Mouse (Mus musculus): Measurements from ENCODE around the gene Mmp14. TPM values are rescaled to one million over a fixed set of nuclear protein-coding genes. Genes with fewer than 3 reads are reported as not detected.

Mmp14 gene
- polyA plus RNA-seq, 1 experiment: 118 TPM

- peaks cover 32% of the 10 kb centered on the region for H3K79me3 ChIP-seq (ENCODE audit: low read depth)
- H3ac ChIP-seq (ENCODE audit: control insufficient read depth, insufficient read length, low read depth): peak overlapping the region; percentile 43
- TF ChIP-seq MYOG (IDR thresholded peaks at IDR 0.05; ENCODE audit: control insufficient read depth, extremely low read depth, insufficient read length) (no peak), MYOD1 (IDR thresholded peaks at IDR 0.05; ENCODE audit: control insufficient read depth, insufficient read length, low read depth) (no peak), CEBPB (IDR thresholded peaks at IDR 0.05; ENCODE audit: low read depth) (peak; percentile 48), MAX (IDR thresholded peaks at IDR 0.05) (no peak)
- H3K79me2 ChIP-seq (ENCODE audit: control insufficient read depth, insufficient read depth): peaks cover 70% of the 10 kb centered on the region
- H3K27me3 ChIP-seq (ENCODE audit: control insufficient read depth, insufficient read depth, insufficient read length): no peaks in the 10 kb centered on the region
- H3K4me3 ChIP-seq (ENCODE audit: insufficient read depth, poor library complexity, severe bottlenecking): peak overlapping the region; percentile 89
- H3K36me3 ChIP-seq (ENCODE audit: control insufficient read depth, insufficient read depth): peaks cover 48% of the 10 kb centered on the region
Measured at GRCm38 (mm10) chr14:54433941-54434531, 2.6 kb downstream of the Mmp14 start.

DNA sequence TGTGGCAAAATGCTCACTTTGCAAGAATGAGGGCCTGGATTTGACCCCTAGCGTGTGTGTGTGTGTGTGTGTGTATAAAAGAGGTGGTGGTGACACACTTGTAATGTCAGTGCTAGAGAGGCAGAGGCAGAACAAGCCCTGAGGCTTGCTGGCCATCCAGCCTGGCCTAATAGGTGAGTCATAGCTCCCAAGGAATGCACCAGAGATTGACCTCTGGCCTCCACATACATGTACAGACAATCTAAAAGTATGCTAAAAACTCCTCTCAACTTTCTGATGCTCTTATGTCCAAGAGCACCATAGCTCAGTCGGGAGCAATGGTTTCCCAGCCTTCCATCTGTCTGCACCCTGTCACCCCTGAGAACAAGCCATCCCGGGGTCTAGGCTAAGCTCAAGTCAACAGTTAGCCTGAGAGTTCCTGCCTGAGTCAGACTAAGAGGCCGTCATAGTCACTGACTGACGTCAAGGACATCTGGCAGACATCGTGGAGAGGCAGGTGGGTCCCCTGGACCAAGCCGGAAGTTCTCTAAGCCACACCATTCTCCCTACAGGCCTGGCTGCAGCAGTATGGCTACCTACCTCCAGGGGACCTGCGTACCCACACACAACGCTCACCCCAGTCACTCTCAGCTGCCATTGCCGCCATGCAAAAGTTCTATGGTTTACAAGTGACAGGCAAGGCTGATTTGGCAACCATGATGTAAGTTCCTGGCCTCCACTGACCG, 3.9 kb downstream of the Mmp14 start:
- peaks cover 61% of the 10 kb centered on the region for H3K79me2 ChIP-seq (ENCODE audit: control insufficient read depth, insufficient read depth)
- peak; percentile 45 for TF ChIP-seq FOSL1 (IDR thresholded peaks at IDR 0.05; ENCODE audit: insufficient read depth, low read length, poor library complexity, severe bottlenecking)
- TF ChIP-seq MAX (IDR thresholded peaks at IDR 0.05): no peak
- H3K79me3 ChIP-seq (ENCODE audit: low read depth): peaks cover 32% of the 10 kb centered on the region
- H3K36me3 ChIP-seq (ENCODE audit: control insufficient read depth, insufficient read depth): peaks cover 48% of the 10 kb centered on the region
- H3ac ChIP-seq (ENCODE audit: control insufficient read depth, insufficient read length, low read depth): no peak overlapping the region
- no peak overlapping the region for H3K4me3 ChIP-seq (ENCODE audit: insufficient read depth, poor library complexity, severe bottlenecking)
- no peaks in the 10 kb centered on the region for H3K27me3 ChIP-seq (ENCODE audit: control insufficient read depth, insufficient read depth, insufficient read length)

DNA sequence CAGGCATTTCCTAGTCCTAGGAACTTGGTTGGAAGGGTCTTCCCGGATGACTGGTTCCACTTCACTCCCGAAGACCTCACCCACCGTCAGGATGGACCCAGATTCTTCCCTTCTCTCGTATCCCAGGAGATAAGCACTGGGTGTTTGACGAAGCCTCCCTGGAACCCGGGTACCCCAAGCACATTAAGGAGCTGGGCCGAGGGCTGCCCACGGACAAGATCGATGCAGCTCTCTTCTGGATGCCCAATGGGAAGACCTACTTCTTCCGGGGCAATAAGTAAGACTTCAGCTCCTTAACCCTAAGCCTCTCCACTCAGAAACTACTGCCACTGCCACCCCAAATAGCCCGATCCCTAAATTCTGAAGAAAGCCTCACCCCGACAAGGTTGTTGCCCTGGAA, 7.7 kb downstream of the Mmp14 start:
- Histone ChIP-seq H3ac (ENCODE audit: control insufficient read depth, insufficient read length, low read depth) (no peak overlapping the region), H3K4me3 (ENCODE audit: insufficient read depth, poor library complexity, severe bottlenecking) (no peak overlapping the region), H3K79me3 (ENCODE audit: low read depth) (peaks cover 12% of the 10 kb centered on the region), H3K27me3 (ENCODE audit: control insufficient read depth, insufficient read depth, insufficient read length) (no peaks in the 10 kb centered on the region), H3K79me2 (ENCODE audit: control insufficient read depth, insufficient read depth) (peaks cover 26% of the 10 kb centered on the region), H3K36me3 (ENCODE audit: control insufficient read depth, insufficient read depth) (peaks cover 48% of the 10 kb centered on the region)
- no peak for TF ChIP-seq CEBPB (IDR thresholded peaks at IDR 0.05; ENCODE audit: low read depth)
- no peak for TF ChIP-seq MAX (IDR thresholded peaks at IDR 0.05)
- TF ChIP-seq CTCF (IDR thresholded peaks at IDR 0.05; ENCODE audit: control insufficient read depth, insufficient read depth, insufficient read length): no peak
- TF ChIP-seq USF1 (IDR thresholded peaks at IDR 0.05; ENCODE audit: low read depth): no peak
- TF ChIP-seq FOSL1 (IDR thresholded peaks at IDR 0.05; ENCODE audit: insufficient read depth, low read length, poor library complexity, severe bottlenecking): no peak
- TF ChIP-seq MYOG (IDR thresholded peaks at IDR 0.05; ENCODE audit: control insufficient read depth, extremely low read depth, insufficient read length): no peak

GRCm38 (mm10) chr14:54439610-54440009, 8.2 kb downstream of the Mmp14 start:
- Histone ChIP-seq H3K36me3 (ENCODE audit: control insufficient read depth, insufficient read depth) (peaks cover 48% of the 10 kb centered on the region), H3K79me2 (ENCODE audit: control insufficient read depth, insufficient read depth) (peaks cover 22% of the 10 kb centered on the region), H3ac (ENCODE audit: control insufficient read depth, insufficient read length, low read depth) (no peak overlapping the region), H3K79me3 (ENCODE audit: low read depth) (peaks cover 8% of the 10 kb centered on the region), H3K4me3 (ENCODE audit: insufficient read depth, poor library complexity, severe bottlenecking) (no peak overlapping the region), H3K27me3 (ENCODE audit: control insufficient read depth, insufficient read depth, insufficient read length) (no peaks in the 10 kb centered on the region)
- TF ChIP-seq MAX (IDR thresholded peaks at IDR 0.05) (no peak), FOSL1 (IDR thresholded peaks at IDR 0.05; ENCODE audit: insufficient read depth, low read length, poor library complexity, severe bottlenecking) (no peak), CEBPB (IDR thresholded peaks at IDR 0.05; ENCODE audit: low read depth) (no peak), MYOD1 (IDR thresholded peaks at IDR 0.05; ENCODE audit: control insufficient read depth, insufficient read length, low read depth) (no peak), CTCF (IDR thresholded peaks at IDR 0.05; ENCODE audit: control insufficient read depth, insufficient read depth, insufficient read length) (no peak), USF1 (IDR thresholded peaks at IDR 0.05; ENCODE audit: low read depth) (no peak), MYOG (IDR thresholded peaks at IDR 0.05; ENCODE audit: control insufficient read depth, extremely low read depth, insufficient read length) (no peak)

DNA sequence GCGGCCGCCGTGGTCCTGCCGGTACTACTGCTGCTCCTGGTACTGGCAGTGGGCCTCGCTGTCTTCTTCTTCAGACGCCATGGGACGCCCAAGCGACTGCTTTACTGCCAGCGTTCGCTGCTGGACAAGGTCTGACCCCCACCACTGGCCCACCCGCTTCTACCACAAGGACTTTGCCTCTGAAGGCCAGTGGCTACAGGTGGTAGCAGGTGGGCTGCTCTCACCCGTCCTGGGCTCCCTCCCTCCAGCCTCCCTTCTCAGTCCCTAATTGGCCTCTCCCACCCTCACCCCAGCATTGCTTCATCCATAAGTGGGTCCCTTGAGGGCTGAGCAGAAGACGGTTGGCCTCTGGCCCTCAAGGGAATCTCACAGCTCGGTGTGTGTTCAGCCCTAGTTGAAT, 9.1 kb downstream of the Mmp14 start:
- no peak for TF ChIP-seq MAX (IDR thresholded peaks at IDR 0.05)
- no peak for TF ChIP-seq MYOG (IDR thresholded peaks at IDR 0.05; ENCODE audit: control insufficient read depth, extremely low read depth, insufficient read length)
- TF ChIP-seq FOSL1 (IDR thresholded peaks at IDR 0.05; ENCODE audit: insufficient read depth, low read length, poor library complexity, severe bottlenecking): no peak
- TF ChIP-seq CEBPB (IDR thresholded peaks at IDR 0.05; ENCODE audit: low read depth): no peak
- TF ChIP-seq CTCF (IDR thresholded peaks at IDR 0.05; ENCODE audit: control insufficient read depth, insufficient read depth, insufficient read length): no peak
- no peak for TF ChIP-seq MYOD1 (IDR thresholded peaks at IDR 0.05; ENCODE audit: control insufficient read depth, insufficient read length, low read depth)
- TF ChIP-seq USF1 (IDR thresholded peaks at IDR 0.05; ENCODE audit: low read depth): no peak
- Histone ChIP-seq H3K79me2 (ENCODE audit: control insufficient read depth, insufficient read depth) (peaks cover 13% of the 10 kb centered on the region), H3K27me3 (ENCODE audit: control insufficient read depth, insufficient read depth, insufficient read length) (no peaks in the 10 kb centered on the region), H3ac (ENCODE audit: control insufficient read depth, insufficient read length, low read depth) (no peak overlapping the region), H3K4me3 (ENCODE audit: insufficient read depth, poor library complexity, severe bottlenecking) (no peak overlapping the region), H3K79me3 (ENCODE audit: low read depth) (peaks cover 3% of the 10 kb centered on the region), H3K36me3 (ENCODE audit: control insufficient read depth, insufficient read depth) (peaks cover 45% of the 10 kb centered on the region)

- peaks cover 37% of the 10 kb centered on the region for H3K36me3 ChIP-seq (ENCODE audit: control insufficient read depth, insufficient read depth)
Measured at GRCm38 (mm10) chr14:54441365-54441764, 10.0 kb downstream of the Mmp14 start.

More at GRCm38 (mm10) chr14:54441365-54441764, 10.0 kb downstream of the Mmp14 start:
- Histone ChIP-seq H3K79me3 (ENCODE audit: low read depth) (no peaks in the 10 kb centered on the region), H3ac (ENCODE audit: control insufficient read depth, insufficient read length, low read depth) (no peak overlapping the region), H3K79me2 (ENCODE audit: control insufficient read depth, insufficient read depth) (peaks cover 4% of the 10 kb centered on the region), H3K4me3 (ENCODE audit: insufficient read depth, poor library complexity, severe bottlenecking) (no peak overlapping the region), H3K27me3 (ENCODE audit: control insufficient read depth, insufficient read depth, insufficient read length) (no peaks in the 10 kb centered on the region)
- TF ChIP-seq MYOG (IDR thresholded peaks at IDR 0.05; ENCODE audit: control insufficient read depth, extremely low read depth, insufficient read length) (no peak), CEBPB (IDR thresholded peaks at IDR 0.05; ENCODE audit: low read depth) (no peak), CTCF (IDR thresholded peaks at IDR 0.05; ENCODE audit: control insufficient read depth, insufficient read depth, insufficient read length) (no peak), MAX (IDR thresholded peaks at IDR 0.05) (no peak), MYOD1 (IDR thresholded peaks at IDR 0.05; ENCODE audit: control insufficient read depth, insufficient read length, low read depth) (no peak), USF1 (IDR thresholded peaks at IDR 0.05; ENCODE audit: low read depth) (no peak), FOSL1 (IDR thresholded peaks at IDR 0.05; ENCODE audit: insufficient read depth, low read length, poor library complexity, severe bottlenecking) (no peak)

Data from C2C12 (cell line).